Comparison of ENCODE assay signal across 10 mouse cellular contexts in the genomic region with DNA sequence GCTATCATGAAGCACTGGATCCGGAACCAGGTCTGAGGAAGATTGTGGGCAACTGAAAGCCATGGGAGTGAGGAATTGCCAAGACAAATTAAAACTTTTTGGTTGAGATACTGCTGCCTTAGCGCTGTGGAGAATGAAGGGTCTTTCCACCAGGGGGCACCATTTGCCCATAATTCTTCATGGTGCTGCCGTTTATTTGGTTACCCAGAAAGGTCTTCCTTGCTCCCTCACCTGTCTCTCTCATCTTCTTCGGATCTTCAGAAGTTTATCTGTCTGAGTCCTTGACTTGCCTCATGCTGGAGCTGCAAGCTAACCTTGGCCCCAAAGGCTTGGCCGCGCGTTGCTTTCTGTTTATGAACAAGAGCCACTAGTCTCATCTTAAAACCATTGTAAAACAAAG. TPM values are rescaled to one million over a fixed set of nuclear protein-coding genes. Genes with fewer than 3 reads are reported as not detected.
DNase-seq lines count a peak whose midpoint lies in the region; ATAC-seq and TF ChIP-seq lines count a peak whose summit lies in the region.
"Had no signal": no experiment of that assay in that cellular context is flagged by ENCODE, and none has a peak within 500 bp of the region (broad histone marks: within the 10 kb centered on the region; RNA-seq: fewer than 3 reads in every experiment).

No protein-coding gene starts in this region.

- no peak overlapping the region for H3K4me3 ChIP-seq in thymus, adult 2 months (ENCODE audit: control insufficient read depth, insufficient read depth, low read length)
- H3K4me3 ChIP-seq: limb, embryonic 13.5 days had no signal

- peak; percentile 18 to 42 for DNase-seq in heart, postnatal 10 days
- no peak for DNase-seq in heart, postnatal 25 days (ENCODE audit: low spot score)
- DNase-seq in B cell, adult 2 months, result peak; percentile 84
- peak; percentile 4 for DNase-seq in WW6 (ENCODE audit: low read depth, low spot score)
- peak; percentile 14 for DNase-seq in heart, postnatal 4 days
- DNase-seq in thymus, adult 2 months, result peak; percentile 65
- DNase-seq in urinary bladder, postnatal 4 days (ENCODE audit: low spot score in 2 of 2), result no peak

- no peak overlapping the region for H3K27ac ChIP-seq in thymus, adult 2 months (ENCODE audit: control insufficient read depth, insufficient read depth, low read length)
- H3K27ac ChIP-seq: limb, embryonic 13.5 days had no signal

- TF ChIP-seq CTCF in thymus, adult 2 months (IDR thresholded peaks at IDR 0.05; ENCODE audit: borderline replicate concordance, control insufficient read depth, extremely low read depth, insufficient read depth, low read length, poor library complexity), result no peak

- intact Hi-C loops in heart, postnatal 10 days (cut with DNase I), result no loop called here
- intact Hi-C loops in heart, postnatal 25 days (cut with DNase I), result no loop called here

- ATAC-seq in megakaryocyte progenitor cell, adult 5-6 weeks (replicated peaks; ENCODE audit: poor library complexity), result peak; percentile 38

- no peaks in the 10 kb centered on the region for H3K36me3 ChIP-seq in thymus, adult 2 months (ENCODE audit: control insufficient read depth, insufficient read depth, low read length)
- H3K36me3 ChIP-seq: limb, embryonic 13.5 days had no signal

- H3K27me3 ChIP-seq in thymus, adult 2 months (ENCODE audit: control insufficient read depth, insufficient read depth, low read length), result no peaks in the 10 kb centered on the region
- H3K27me3 ChIP-seq: limb, embryonic 13.5 days had no signal

- no peak for TF ChIP-seq POLR2A in thymus, adult 2 months (IDR thresholded peaks at IDR 0.05; ENCODE audit: control insufficient read depth, extremely low read depth, insufficient read depth, low read length, poor library complexity)

- peaks cover 10% of the 10 kb centered on the region for H3K4me1 ChIP-seq in thymus, adult 2 months (replicated peaks; ENCODE audit: control insufficient read depth, insufficient read depth, low read length)
- H3K4me1 ChIP-seq: limb, embryonic 13.5 days had no signal

- WGBS in thymus, adult 2 months, result 31% methylated on average over 7 of the region's 7 CpGs

RNA-seq across cellular contexts. Expression of a gene that starts 6.3 kb away (rescaled TPM):
- not detected for total RNA-seq in heart, postnatal 10 days (2021)
- not detected for total RNA-seq in heart, postnatal 25 days (2021)
- not detected for total RNA-seq in heart, postnatal 4 days (2021)
- not detected in 2 replicates for total RNA-seq in megakaryocyte progenitor cell, adult 5-6 weeks (2015)
- not detected in 2 replicates for total RNA-seq in megakaryocyte progenitor cell, adult 5-6 weeks (2017)
- 0.14 and 0.15 TPM in 2 replicates for polyA plus RNA-seq in thymus, adult 2 months (2012; rRNA removed)
- polyA plus RNA-seq: embryonic facial prominence, embryonic 14.5 days; limb, embryonic 13.5 days had no signal

RNA-seq across cellular contexts. Expression of a gene that starts 6.6 kb away (rescaled TPM):
- total RNA-seq in heart, postnatal 10 days (2021), result not detected
- not detected for total RNA-seq in heart, postnatal 25 days (2021)
- total RNA-seq in heart, postnatal 4 days (2021), result not detected
- total RNA-seq in megakaryocyte progenitor cell, adult 5-6 weeks (2015), result not detected in 2 replicates
- not detected in 2 replicates for total RNA-seq in megakaryocyte progenitor cell, adult 5-6 weeks (2017)
- not detected in 2 replicates for polyA plus RNA-seq in thymus, adult 2 months (2012; rRNA removed)
- polyA plus RNA-seq: embryonic facial prominence, embryonic 14.5 days; limb, embryonic 13.5 days had no signal

RNA-seq across cellular contexts. Expression of a gene that starts 46.8 kb away (rescaled TPM):
- not detected for total RNA-seq in heart, postnatal 10 days (2021)
- total RNA-seq in heart, postnatal 25 days (2021), result not detected
- total RNA-seq in heart, postnatal 4 days (2021), result not detected
- not detected in 2 replicates for total RNA-seq in megakaryocyte progenitor cell, adult 5-6 weeks (2015)
- not detected in 2 replicates for total RNA-seq in megakaryocyte progenitor cell, adult 5-6 weeks (2017)
- not detected in 2 replicates for polyA plus RNA-seq in thymus, adult 2 months (2012; rRNA removed)
- polyA plus RNA-seq: embryonic facial prominence, embryonic 14.5 days; limb, embryonic 13.5 days had no signal

RNA-seq across cellular contexts. Expression of a gene that starts 58.1 kb away (rescaled TPM):
- not detected for total RNA-seq in heart, postnatal 10 days (2021)
- not detected for total RNA-seq in heart, postnatal 25 days (2021)
- not detected for total RNA-seq in heart, postnatal 4 days (2021)
- total RNA-seq in megakaryocyte progenitor cell, adult 5-6 weeks (2015), result not detected in 2 replicates
- not detected in 2 replicates for total RNA-seq in megakaryocyte progenitor cell, adult 5-6 weeks (2017)
- not detected in 2 replicates for polyA plus RNA-seq in thymus, adult 2 months (2012; rRNA removed)
- polyA plus RNA-seq: embryonic facial prominence, embryonic 14.5 days; limb, embryonic 13.5 days had no signal

Comparison
In these comparisons a context has a peak if more than half of its experiments do, and no peak if none do; other contexts are left out.
1. DNase-seq: peak in heart, postnatal 10 days (2 of 2), B cell, adult 2 months (2 of 2), WW6 (single experiment), heart, postnatal 4 days (single experiment) and thymus, adult 2 months (single experiment); none in heart, postnatal 25 days (single experiment) and urinary bladder, postnatal 4 days (0 of 2).